Mouse (Mus musculus) MEL (cell line): ENCODE measurements at regions not wholly inside any gene's neighbourhood (a gene's known extent, or its start where the extent isn't known, plus 50 kb on each side); places are given as distances from the start of the nearest gene placed in this dataset.

Experiments
- CTCF ChIP-seq, 3 experiments: IDR thresholded peaks in 2 of 3; conservative IDR thresholded peaks in 1 of 3; 2 replicates each; pipeline ENCODE4 v1.5.1; 2011 to 2012; ENCODE audit warnings: low read length in 3 of 3, low read depth in 2 of 3, mild to moderate bottlenecking in 2 of 3, improper control_type of control experiment in 1 of 3, inconsistent platforms in 1 of 3, mixed read lengths in 1 of 3, moderate library complexity in 1 of 3; ENCODE audit not compliant: control insufficient read depth in 1 of 3, insufficient read depth in 1 of 3, poor library complexity in 1 of 3, severe bottlenecking in 1 of 3
- E2F4 ChIP-seq: IDR thresholded peaks from 2 replicates; pipeline ENCODE4 v1.6.1; 2011; ENCODE audit warnings: low read depth, low read length, improper control_type of control experiment, borderline replicate concordance
- EP300 ChIP-seq, 2 experiments: IDR thresholded peaks; 2 replicates each; pipeline ENCODE4 v1.6.1; 2011; ENCODE audit warnings: improper control_type of control experiment in 2 of 2, low read length in 2 of 2, low read depth in 1 of 2, mild to moderate bottlenecking in 1 of 2
- GATA1 ChIP-seq: IDR thresholded peaks from 2 replicates; pipeline ENCODE4 v1.6.1; 2011; ENCODE audit warnings: low read depth, low read length, improper control_type of control experiment
- POLR2A ChIP-seq, 2 experiments: IDR thresholded peaks; 2 replicates each; pipeline ENCODE4 v1.6.1; 2011 to 2012; ENCODE audit warnings: low read length in 2 of 2, mild to moderate bottlenecking in 2 of 2, control low read depth in 1 of 2, improper control_type of control experiment in 1 of 2, low read depth in 1 of 2, moderate library complexity in 1 of 2; ENCODE audit not compliant: control insufficient read depth in 1 of 2, insufficient read depth in 1 of 2, poor library complexity in 1 of 2
- TBP ChIP-seq: IDR thresholded peaks from 2 replicates; pipeline ENCODE4 v1.8.0; 2011; ENCODE audit warnings: low read depth, low read length, improper control_type of control experiment
- ZMIZ1 ChIP-seq: IDR thresholded peaks from 2 replicates; pipeline ENCODE4 v1.6.1; 2012; ENCODE audit warnings: low read depth, mild to moderate bottlenecking, inconsistent platforms, low read length, improper control_type of control experiment, moderate library complexity
- ZNF384 ChIP-seq: IDR thresholded peaks from 2 replicates; pipeline ENCODE4 v1.6.1; 2012; ENCODE audit warnings: low read depth, mild to moderate bottlenecking, inconsistent platforms, low read length, improper control_type of control experiment

DNA sequence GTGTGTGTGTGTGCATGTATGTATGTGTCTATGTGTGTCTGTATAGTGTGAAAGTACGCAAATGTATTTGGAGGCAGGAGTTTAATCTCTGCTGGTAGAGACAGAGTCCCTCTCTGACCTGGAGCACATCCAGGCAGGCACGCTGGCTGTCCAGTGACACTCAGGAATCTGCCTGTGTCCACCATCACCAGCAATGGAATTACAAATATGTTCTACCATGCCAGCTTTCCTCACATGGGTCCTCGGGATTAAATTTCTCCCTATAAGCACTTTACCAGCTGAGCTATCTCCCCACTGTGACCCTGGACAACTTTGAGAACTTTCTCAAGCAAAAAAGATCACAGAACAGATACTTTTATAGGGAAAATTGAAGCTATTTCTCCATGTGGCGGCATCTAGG is 355.3 kb downstream of the Adgrl2 start:
- TF ChIP-seq POLR2A (IDR thresholded peaks at IDR 0.05; ENCODE audit: control insufficient read depth in 1 of 2, insufficient read depth in 1 of 2, low read depth in 1 of 2, low read length in 2 of 2, poor library complexity in 1 of 2) (no peak), ZNF384 (no peak), EP300 (IDR thresholded peaks at IDR 0.05; ENCODE audit: low read depth in 1 of 2, low read length in 2 of 2) (no peak), GATA1 (no peak), E2F4 (no peak), CTCF (IDR thresholded peaks at IDR 0.05 in 2 of 3, conservative IDR thresholded peaks at IDR 0.05 in 1 of 3; ENCODE audit: control insufficient read depth in 1 of 3, insufficient read depth in 1 of 3, low read depth in 2 of 3, low read length in 3 of 3, poor library complexity in 1 of 3, severe bottlenecking in 1 of 3) (no peak), ZMIZ1 (no peak), TBP (no peak)
